Mouse (Mus musculus): ENCODE measurements around the gene Chat.

GRCm38 (mm10) chr14:32492521-32492920, 26.7 kb upstream of the Chat start:
- no peak for TF ChIP-seq CTCF (IDR thresholded peaks at IDR 0.05; ENCODE audit: low read depth, low read length)
- TF ChIP-seq GATA2 (IDR thresholded peaks at IDR 0.05; ENCODE audit: borderline replicate concordance, low read depth, low read length), result no peak
- TF ChIP-seq GATA1 (IDR thresholded peaks at IDR 0.05; ENCODE audit: borderline replicate concordance, low read length), result no peak
- TF ChIP-seq POLR2AphosphoS5 (IDR thresholded peaks at IDR 0.05; ENCODE audit: insufficient replicate concordance, low read depth, low read length), result no peak

All from G1E (cell line).